In genomic region chr13:51839250-51840026, GRCm38 (mm10) we compare ENCODE assay signal across 7 mouse cellular contexts. TPM values are rescaled to one million over a fixed set of nuclear protein-coding genes. Genes with fewer than 3 reads are reported as not detected.
DNase-seq lines count a peak whose midpoint lies in the region; ATAC-seq and TF ChIP-seq lines count a peak whose summit lies in the region.

No protein-coding gene starts in this region.

- H3K27ac ChIP-seq in CH12.LX (ENCODE audit: insufficient read depth, low read depth): no peak overlapping the region
- no peak overlapping the region for H3K27ac ChIP-seq in forebrain, embryonic 12.5 days
- H3K27ac ChIP-seq in liver, adult 2 months (replicated peaks; ENCODE audit: insufficient read depth, low read depth, low read length): no peak overlapping the region

- no peak overlapping the region for H3K4me3 ChIP-seq in CH12.LX (replicated peaks in 1 of 3; ENCODE audit: low read depth in 2 of 3, low read length in 2 of 3, poor library complexity in 1 of 3)
- no peak overlapping the region for H3K4me3 ChIP-seq in forebrain, embryonic 12.5 days (replicated peaks)
- no peak overlapping the region for H3K4me3 ChIP-seq in liver, adult 2 months (ENCODE audit: insufficient read depth, low read depth, low read length)

- no peak for TF ChIP-seq EP300 in CH12.LX (IDR thresholded peaks at IDR 0.05; ENCODE audit: low read length)

- peak; percentile 87 to 96 for TF ChIP-seq CTCF in CH12.LX (conservative IDR thresholded peaks at IDR 0.05 in 1 of 2, IDR thresholded peaks at IDR 0.05 in 1 of 2; ENCODE audit: low read depth in 2 of 2, low read length in 2 of 2)
- peak; percentile 64 for TF ChIP-seq CTCF in liver, adult 2 months (IDR thresholded peaks at IDR 0.05; ENCODE audit: low read depth, low read length)

- no peak overlapping the region for H3K4me2 ChIP-seq in CH12.LX (ENCODE audit: insufficient read depth, low read depth, poor library complexity, severe bottlenecking)
- no peak overlapping the region for H3K4me2 ChIP-seq in forebrain, embryonic 12.5 days

- peak; percentile 54 for DNase-seq in layer of hippocampus, adult 11-12 months (ENCODE audit: low spot score)
- no peak for DNase-seq in layer of hippocampus, postnatal 36 days
- DNase-seq in CH12.LX (ENCODE audit: extremely low read depth) (peak; percentile 69), ZHBTc4 (ENCODE audit: low read depth, low spot score) (peak; percentile 61)
- peak; percentile 46 for DNase-seq in liver, adult 2 months (ENCODE audit: extremely low read depth, low read depth, low spot score)
- DNase-seq in retina, embryonic 14.5 days (ENCODE audit: low spot score): peak; percentile 80

- no peak for TF ChIP-seq POLR2A in CH12.LX (IDR thresholded peaks at IDR 0.05; ENCODE audit: low read depth, low read length)
- TF ChIP-seq POLR2A in liver, adult 2 months (IDR thresholded peaks at IDR 0.05; ENCODE audit: extremely low read depth, insufficient read depth, low read length): no peak

- 25% methylated on average over 8 of the region's 8 CpGs for WGBS in forebrain, embryonic 12.5 days
- WGBS in liver, adult 2 months: 13% methylated on average over 8 of the region's 8 CpGs

- H3K9ac ChIP-seq in CH12.LX (ENCODE audit: insufficient read depth, low read depth): no peak overlapping the region
- no peak overlapping the region for H3K9ac ChIP-seq in forebrain, embryonic 12.5 days
- no peak overlapping the region for H3K9ac ChIP-seq in liver, adult 2 months (ENCODE audit: low read depth, low read length)

- ATAC-seq in forebrain, embryonic 12.5 days (ENCODE audit: low FRiP score): peak; percentile 56; the same call in 1 of the 2 replicates

- H3K36me3 ChIP-seq in CH12.LX (replicated peaks in 1 of 2; ENCODE audit: control insufficient read depth in 1 of 2, insufficient read depth in 1 of 2, low read length in 1 of 2): no peaks in the 10 kb centered on the region
- H3K36me3 ChIP-seq in forebrain, embryonic 12.5 days (replicated peaks): no peaks in the 10 kb centered on the region
- H3K36me3 ChIP-seq in liver, adult 2 months (ENCODE audit: control insufficient read depth, insufficient read depth, low read length): no peaks in the 10 kb centered on the region

- peak; percentile 99 for TF ChIP-seq RAD21 in CH12.LX (IDR thresholded peaks at IDR 0.05; ENCODE audit: low read depth, low read length)

- H3K79me2 ChIP-seq in CH12.LX (replicated peaks; ENCODE audit: control insufficient read depth, extremely low read depth, insufficient read depth, poor library complexity, severe bottlenecking): no peaks in the 10 kb centered on the region
- no peaks in the 10 kb centered on the region for H3K79me2 ChIP-seq in liver, adult 2 months (ENCODE audit: control insufficient read depth, insufficient read depth, low read length)

- H3K9me3 ChIP-seq in CH12.LX (replicated peaks; ENCODE audit: low read length): no peaks in the 10 kb centered on the region
- H3K9me3 ChIP-seq in forebrain, embryonic 12.5 days: no peaks in the 10 kb centered on the region

- H3K4me1 ChIP-seq in CH12.LX (ENCODE audit: control insufficient read depth in 1 of 2, insufficient read depth in 2 of 2): peaks cover 5 to 15% of the 10 kb centered on the region in 2 experiments; a peak in 3 of 4 replicates
- peaks cover 35% of the 10 kb centered on the region for H3K4me1 ChIP-seq in forebrain, embryonic 12.5 days
- H3K4me1 ChIP-seq in liver, adult 2 months (ENCODE audit: control insufficient read depth, insufficient read depth, low read length): peaks cover 6% of the 10 kb centered on the region; the same call in 1 of the 2 replicates

- dilution Hi-C loops in CH12.LX (cut with MboI; ENCODE audit: extremely low pct_ligation_motif_present, extremely low pct_unique_long_range_greater_than_20kb, low sequenced_read_pairs): loop anchor here (25.0 kb wide), 1 partner anchor 348 kb away; no protein-coding TSS in a partner anchor

- in situ Hi-C loops in CH12.LX (cut with MboI; ENCODE audit: low pct_ligation_motif_present, low pct_unique_long_range_greater_than_20kb, low sequenced_read_pairs): loop anchor here (10.0 to 25.0 kb wide), 6 partner anchors 125 to 1255 kb away; partner anchors contain the start of gene Nfil3

- peaks cover 28% of the 10 kb centered on the region for H3K27me3 ChIP-seq in CH12.LX (replicated peaks)
- peaks cover 86% of the 10 kb centered on the region for H3K27me3 ChIP-seq in forebrain, embryonic 12.5 days
- no peaks in the 10 kb centered on the region for H3K27me3 ChIP-seq in liver, adult 2 months (ENCODE audit: control insufficient read depth, insufficient read depth, low read length)

TF ChIP-seq in CH12.LX, 34 proteins besides CTCF, POLR2A, EP300 and RAD21:
- TF ChIP-seq NELFE (IDR thresholded peaks at IDR 0.05; ENCODE audit: low read depth, low read length) (0 out of 2 replicates have a peak, but pooled peaks have one; percentile 24), SMC3 (IDR thresholded peaks at IDR 0.05; ENCODE audit: low read depth, low read length) (peak; percentile 94), KAT2A (IDR thresholded peaks at IDR 0.05; ENCODE audit: insufficient replicate concordance, low read length) (no peak), ZC3H11A (IDR thresholded peaks at IDR 0.05; ENCODE audit: low read depth, low read length) (peak; percentile 91), MAX (IDR thresholded peaks at IDR 0.05; ENCODE audit: low read length) (no peak)

RNA-seq across cellular contexts. Expression of gene Gadd45g, which starts 7.0 kb away (rescaled TPM):
- total RNA-seq in layer of hippocampus, postnatal 36 days (2021): 10 to 100 TPM; 19.9 to 22.3 TPM
- 1.2 and 2.7 TPM in 2 replicates for total RNA-seq in CH12.LX (2012; rRNA removed)
- total RNA-seq in CH12.LX (2014; rRNA removed): 2.5 and 3.1 TPM in 2 replicates
- polyA plus RNA-seq in CH12.LX (2012; ENCODE audit: insufficient read length, low read depth): 2.9 and 3.6 TPM in 2 replicates
- 211 and 218 TPM in 2 replicates for polyA plus RNA-seq in forebrain, embryonic 12.5 days (2016; fragmentation: Nextera tagmentation; extraction: Ambion mirVana)
- 4.0 and 5.9 TPM in 2 replicates for total RNA-seq in liver, adult 2 months (2014; rRNA removed)
- polyA plus RNA-seq in liver, adult 2 months (2012; rRNA removed): 7.0 and 9.1 TPM in 2 replicates

RNA-seq across cellular contexts. Expression of gene Sema4d, which starts 45.9 kb away (rescaled TPM):
- total RNA-seq in layer of hippocampus, postnatal 36 days (2021): 100 to 1,000 TPM in 1 of 2 experiments, 10 to 100 TPM in 1; 96.5 to 108 TPM
- total RNA-seq in CH12.LX (2012; rRNA removed) (16.7 and 17.8 TPM in 2 replicates), CH12.LX (2014; rRNA removed) (9.8 and 12.8 TPM in 2 replicates)
- 57.6 and 67.1 TPM in 2 replicates for polyA plus RNA-seq in CH12.LX (2012; ENCODE audit: insufficient read length, low read depth)
- polyA plus RNA-seq in forebrain, embryonic 12.5 days (2016; fragmentation: Nextera tagmentation; extraction: Ambion mirVana): 8.2 and 11.4 TPM in 2 replicates
- 0.40 and 0.74 TPM in 2 replicates for total RNA-seq in liver, adult 2 months (2014; rRNA removed)
- polyA plus RNA-seq in liver, adult 2 months (2012; rRNA removed): 0.94 and 1.2 TPM in 2 replicates

Comparison
In these comparisons a context has a peak if more than half of its experiments do, and no peak if none do; other contexts are left out.
1. DNase-seq: peak in layer of hippocampus, adult 11-12 months (single experiment), CH12.LX (single experiment), ZHBTc4 (single experiment), liver, adult 2 months (single experiment) and retina, embryonic 14.5 days (single experiment); none in layer of hippocampus, postnatal 36 days (0 of 2).
2. RNA of gene Sema4d, which starts 45.9 kb away (total RNA-seq): 96.5 to 108 TPM in layer of hippocampus, postnatal 36 days; 9.8 to 17.8 TPM in CH12.LX and 0.40 to 0.74 TPM in liver, adult 2 months; every median in the first group is over 4 times any median in the second.